Mouse (Mus musculus) activated CD4-positive, CD25-positive, alpha-beta regulatory T cell (primary cell): ENCODE measurements around the gene Olfr1351. TPM values are rescaled to one million over a fixed set of nuclear protein-coding genes. Genes with fewer than 3 reads are reported as not detected.

ENCODE experiments used
- polyA plus RNA-seq, 2 experiments: library from polyadenylated mRNA; unstranded; fragments of 100-300 nt; shearing (Covaris generic); gene quantifications; one replicate each; pipeline ENCODE4 v1.2.1; 2017

Olfr1351 gene
- polyA plus RNA-seq = under 1 TPM; 0.06 to 0.32 TPM

GRCm38 (mm10) chr10:79012172-79012571, at the start of gene Olfr1351:
Gene Olfr1351 (plus strand): TSS chr10:79012472.

GRCm38 (mm10) chr10:78963009-78963408, 49.3 kb upstream of the Olfr1351 start, which contains the start of gene Olfr1353:
Gene Olfr1353 (plus strand): TSS chr10:78963309.

GRCm38 (mm10) chr10:78980750-78981149, 31.5 kb upstream of the Olfr1351 start, which contains the start of gene Olfr1352:
Gene Olfr1352 (plus strand): TSS chr10:78981050.

GRCm38 (mm10) chr10:79028441-79028840, 16.2 kb downstream of the Olfr1351 start, which contains the start of gene Olfr57:
Gene Olfr57 (plus strand): TSS chr10:79028741.

Other genes with a start within 250 kb of the Olfr1351 start
- under 1 TPM in 1 of 2 experiments, not detected in 1; 0.18 TPM for gene Slc1a6, start 232.0 kb upstream of the Olfr1351 start, polyA plus RNA-seq
- gene Olfr1356, start 160.3 kb upstream of the Olfr1351 start, polyA plus RNA-seq = not detected
- gene Olfr1355, start 136.9 kb upstream of the Olfr1351 start, polyA plus RNA-seq = not detected
- gene Olfr1354, start 99.3 kb upstream of the Olfr1351 start, polyA plus RNA-seq = not detected
- gene Olfr8, start 61.8 kb upstream of the Olfr1351 start, polyA plus RNA-seq = not detected
- not detected for gene Olfr1353, start 49.2 kb upstream of the Olfr1351 start, polyA plus RNA-seq
- not detected for gene Olfr1352, start 31.4 kb upstream of the Olfr1351 start, polyA plus RNA-seq
- gene Olfr57, start 16.3 kb downstream of the Olfr1351 start, polyA plus RNA-seq = under 1 TPM in 1 of 2 experiments, not detected in 1; 0.38 TPM
- 10 to 100 TPM; 19.3 to 19.9 TPM for gene 2610008E11Rik, start 85.1 kb downstream of the Olfr1351 start, polyA plus RNA-seq
- gene Vmn2r80, start 136.3 kb downstream of the Olfr1351 start, polyA plus RNA-seq = not detected
- gene Vmn2r81, start 235.2 kb downstream of the Olfr1351 start, polyA plus RNA-seq = not detected